Mouse (Mus musculus) c-Kit-positive CD71-positive TER-119-negative erythroid progenitor cells, embryonic 14.5 days (primary cell): ENCODE results near the gene Lrrc28.

Source experiments
- DNase-seq: peaks from one replicate; pipeline ENCODE4 v3.0.0-alpha.2; 2013; ENCODE audit warnings: low read depth

Gene Lrrc28

DNA sequence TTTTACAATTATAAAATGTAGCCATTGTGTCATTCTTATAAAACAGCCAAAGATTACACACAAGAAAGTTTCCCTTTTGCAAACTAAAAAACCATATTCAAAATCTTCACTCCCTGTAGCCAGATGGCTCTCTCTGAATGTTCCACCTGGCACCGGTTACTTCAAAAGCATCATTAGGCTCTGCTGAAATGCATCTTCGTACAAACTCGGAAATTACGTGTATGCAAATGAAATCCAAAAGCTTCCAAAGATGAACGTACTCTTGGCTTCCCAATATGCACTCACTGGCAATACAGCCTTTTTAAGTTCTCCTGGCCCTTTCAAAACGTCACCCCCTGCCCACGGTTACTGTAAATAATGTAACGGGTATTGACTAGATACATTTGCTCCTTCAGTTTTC, 777 bp downstream of the Lrrc28 start:
- DNase-seq = no peak

DNA sequence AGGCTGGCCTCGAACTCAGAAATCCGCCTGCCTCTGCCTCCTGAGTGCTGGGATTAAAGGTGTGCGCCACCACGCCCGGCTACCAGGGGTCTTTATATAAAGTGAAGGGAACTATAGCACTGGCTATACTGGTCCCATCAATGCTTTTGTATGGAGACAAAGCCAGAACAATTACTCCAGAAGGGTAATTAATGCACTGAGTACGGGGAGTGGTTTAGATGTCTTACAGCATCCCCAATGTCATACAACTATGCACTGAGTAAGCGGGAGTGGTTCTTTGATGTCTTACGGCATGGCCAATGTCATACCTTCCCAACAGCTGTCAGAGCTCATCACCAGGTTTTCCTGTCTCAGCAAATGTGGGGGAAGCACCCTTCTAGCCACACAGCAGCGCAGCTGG, 2.1 kb downstream of the Lrrc28 start:
- no peak for DNase-seq

DNA sequence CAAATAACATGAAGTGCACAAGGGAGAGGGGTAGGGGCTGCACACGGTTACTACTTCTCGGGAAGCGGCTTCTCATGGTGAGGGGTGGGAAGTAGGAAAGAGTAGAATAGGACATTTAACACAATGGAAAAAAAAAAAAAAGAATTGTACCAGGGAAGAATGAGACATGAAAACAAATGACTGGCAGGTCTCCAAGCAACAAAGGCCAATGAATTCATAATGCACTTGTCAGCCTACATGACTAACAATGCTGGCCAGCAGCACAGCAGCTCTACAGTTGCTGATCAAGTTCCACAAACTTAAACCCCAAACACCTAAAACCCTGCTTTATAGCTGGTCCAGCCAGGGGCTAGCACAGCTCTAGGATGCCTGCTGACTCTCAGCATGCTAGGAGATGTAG, 6.1 kb downstream of the Lrrc28 start:
- DNase-seq = no peak

DNA sequence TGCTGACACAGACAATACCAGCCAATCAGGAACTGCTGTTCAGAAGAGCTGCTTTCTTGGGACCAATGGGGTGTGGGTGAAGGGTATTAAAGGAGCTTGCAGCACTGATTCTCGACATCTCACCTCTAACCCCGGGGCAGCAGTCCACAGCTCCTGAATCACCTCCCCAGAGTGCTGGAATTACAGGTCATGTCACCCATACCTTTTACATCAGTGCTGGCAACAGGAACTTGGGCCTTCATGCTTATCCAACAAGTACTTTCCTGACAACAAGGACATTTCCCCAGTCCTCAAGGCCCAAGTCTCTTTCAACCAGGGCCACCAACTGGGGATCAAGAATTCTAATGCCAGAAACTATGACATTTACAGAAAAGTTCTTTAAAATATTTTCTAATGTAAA, 8.9 kb downstream of the Lrrc28 start:
- no peak for DNase-seq

DNA sequence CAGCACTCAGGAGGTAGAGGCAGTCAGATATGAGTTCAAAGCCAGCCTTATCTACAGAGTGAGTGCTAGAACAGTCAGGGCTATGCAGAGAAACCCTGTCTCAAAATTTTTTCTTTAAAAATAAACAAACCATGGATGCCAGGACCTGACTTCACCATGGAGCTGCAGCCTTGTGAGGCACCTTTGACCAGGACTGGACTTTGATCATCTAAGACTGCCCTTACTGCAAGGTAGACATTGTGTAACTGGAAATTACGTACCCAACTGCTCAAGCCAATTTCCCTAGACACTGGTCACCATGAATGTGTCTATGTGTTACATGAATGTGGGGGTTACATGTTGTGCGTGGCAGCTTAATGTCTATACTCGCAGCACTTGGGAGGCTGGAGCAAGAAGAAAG, 10.9 kb downstream of the Lrrc28 start:
- DNase-seq = no peak

DNA sequence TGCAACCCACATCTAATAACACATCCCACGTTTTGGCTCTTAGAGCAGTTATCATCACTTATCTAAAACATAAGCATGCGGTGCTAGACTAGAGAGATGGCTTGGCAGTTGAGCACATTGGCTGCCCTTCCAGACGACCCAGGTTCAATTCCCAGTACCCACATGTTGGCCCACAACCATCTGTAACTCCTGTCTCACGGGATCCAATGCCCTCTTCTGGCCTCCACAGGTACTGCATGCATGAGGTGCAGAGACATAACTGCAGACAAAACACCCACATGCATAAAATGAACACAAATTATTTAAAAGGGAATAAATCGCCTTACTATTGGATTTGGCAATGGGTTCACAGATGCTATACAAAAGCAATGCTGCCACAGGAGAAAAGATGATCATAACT, 12.7 kb downstream of the Lrrc28 start:
- no peak for DNase-seq

DNA sequence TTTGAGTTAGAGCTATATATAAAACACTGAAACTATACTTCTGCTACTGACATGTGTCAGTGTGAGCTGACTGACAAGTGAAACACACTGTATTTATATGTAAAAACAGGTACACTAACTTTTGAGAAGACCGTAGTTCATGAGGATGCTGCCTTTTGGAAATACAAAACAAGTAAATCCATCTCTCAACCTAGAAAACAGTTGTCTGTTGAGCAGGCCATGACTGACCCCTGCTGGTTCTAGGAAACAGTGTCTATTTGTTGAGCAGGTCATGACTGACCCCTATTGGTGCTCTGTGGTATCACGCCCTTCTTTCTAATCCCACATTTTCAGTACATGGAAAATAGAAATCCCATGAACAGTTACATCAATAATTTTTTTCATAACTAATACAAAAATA, 14.3 kb downstream of the Lrrc28 start:
- DNase-seq = peak; percentile 48

DNA sequence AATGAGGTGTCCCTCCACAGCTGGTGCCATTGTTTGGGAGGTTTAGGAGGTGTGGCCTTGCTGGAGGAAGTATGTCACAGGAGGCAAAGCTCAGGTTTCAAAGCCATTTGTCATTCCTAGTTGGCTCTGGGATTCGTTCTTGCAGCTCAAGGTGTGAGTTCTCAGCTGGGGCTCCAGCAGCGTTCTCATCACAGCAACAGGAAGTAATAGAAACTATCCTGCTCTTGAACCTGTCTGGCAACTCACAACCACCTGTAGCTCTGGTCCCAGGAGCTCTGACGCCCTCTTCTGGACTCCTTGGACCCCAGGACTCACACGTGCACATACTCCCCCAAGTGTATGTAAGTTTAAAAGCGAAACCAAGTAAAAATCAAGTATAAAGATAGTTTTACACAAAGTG, 15.4 kb downstream of the Lrrc28 start:
- no peak for DNase-seq

DNA sequence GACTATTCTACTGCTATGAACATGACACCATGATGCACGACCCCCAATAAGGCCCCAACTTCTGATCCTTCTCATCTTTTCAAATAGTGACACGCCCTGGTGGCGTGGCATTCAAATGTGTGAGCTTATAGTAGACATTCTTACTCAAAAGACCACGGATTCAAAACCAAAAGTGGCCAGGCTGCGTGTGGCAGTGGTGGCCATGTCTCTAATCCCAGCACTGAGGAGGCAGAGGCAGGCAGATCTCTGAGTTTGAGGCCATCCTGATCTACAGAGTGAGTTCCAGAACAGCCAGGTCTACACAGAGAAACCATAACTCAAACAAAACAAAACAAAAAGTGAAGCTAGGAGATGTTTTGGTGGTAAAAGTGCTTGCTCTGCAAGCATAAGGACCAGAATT, 18.4 kb downstream of the Lrrc28 start:
- no peak for DNase-seq

DNA sequence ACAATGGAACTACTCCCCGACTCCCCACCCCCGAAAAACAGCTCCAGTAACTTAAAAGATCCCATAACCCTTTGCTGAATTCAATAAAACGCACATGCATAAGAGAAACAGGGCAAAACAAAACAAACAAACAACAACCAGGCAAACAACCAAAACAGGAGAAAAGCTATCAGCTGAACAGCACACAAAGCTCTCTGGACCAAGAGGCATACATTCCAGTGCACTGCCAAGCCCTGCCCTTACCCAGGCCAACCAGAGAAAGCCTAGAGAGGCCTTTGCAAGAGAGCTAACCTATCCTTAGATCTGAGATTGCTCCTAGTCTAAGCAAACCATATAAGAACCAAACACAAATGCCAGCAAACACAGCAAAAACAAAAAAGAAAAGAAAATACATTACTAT, 22.9 kb downstream of the Lrrc28 start:
- DNase-seq = no peak

DNA sequence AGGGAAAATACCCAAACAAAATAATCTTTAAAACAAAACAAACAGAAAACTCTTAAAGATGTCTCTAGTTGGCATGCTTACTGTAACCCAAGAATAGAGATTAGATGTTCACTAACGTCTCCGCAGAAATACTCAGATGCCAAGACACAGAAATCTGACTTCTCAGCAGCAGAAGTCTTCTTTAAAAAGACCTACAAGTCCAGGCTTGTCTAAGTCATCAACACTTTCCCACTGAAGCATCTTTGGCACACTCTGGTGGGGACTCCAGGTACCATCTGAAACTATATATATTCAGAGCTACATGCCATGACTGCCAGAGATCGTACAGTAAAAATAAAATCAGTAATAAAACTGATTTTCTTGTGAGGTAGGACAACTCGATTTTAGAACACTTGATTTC, 25.2 kb downstream of the Lrrc28 start:
- no peak for DNase-seq

DNA sequence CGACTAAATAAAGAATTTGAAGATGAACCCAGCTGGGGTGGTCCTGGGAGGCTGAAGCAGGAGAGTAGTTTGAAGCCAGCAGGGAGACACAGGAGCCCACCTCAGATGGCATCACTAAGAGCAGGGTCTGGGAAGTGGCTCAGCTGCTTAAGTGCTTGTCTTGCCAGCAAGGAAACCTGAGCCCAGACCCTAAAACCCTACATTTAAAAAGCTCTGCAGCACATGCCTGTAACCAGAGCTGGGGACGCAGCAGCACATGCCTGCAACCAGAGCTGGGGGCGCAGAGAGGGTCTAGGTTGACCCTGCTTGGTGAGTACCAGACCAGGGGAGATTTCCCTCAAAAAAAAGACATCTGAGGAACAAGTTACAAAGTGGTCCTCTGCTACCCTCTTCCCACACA, 26.8 kb downstream of the Lrrc28 start:
- no peak for DNase-seq

DNA sequence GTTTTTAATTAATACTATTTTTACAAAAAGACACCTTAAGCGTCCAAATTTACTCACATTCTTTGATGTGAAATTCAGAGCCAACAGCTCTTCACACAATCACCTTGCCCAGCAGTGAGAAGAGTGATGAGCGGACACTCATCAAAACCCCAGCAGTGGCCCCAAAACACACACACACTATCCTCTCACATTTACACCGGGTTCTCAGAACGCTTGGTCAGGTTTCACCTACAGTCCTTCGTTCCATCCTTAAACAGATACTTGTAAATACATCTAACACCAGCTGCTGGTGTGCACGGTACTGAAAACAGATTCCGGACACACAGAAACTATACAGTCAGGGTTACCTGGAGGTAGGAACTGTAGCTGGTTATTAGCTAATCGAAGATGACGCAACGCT, 27.4 kb downstream of the Lrrc28 start:
- no peak for DNase-seq

DNA sequence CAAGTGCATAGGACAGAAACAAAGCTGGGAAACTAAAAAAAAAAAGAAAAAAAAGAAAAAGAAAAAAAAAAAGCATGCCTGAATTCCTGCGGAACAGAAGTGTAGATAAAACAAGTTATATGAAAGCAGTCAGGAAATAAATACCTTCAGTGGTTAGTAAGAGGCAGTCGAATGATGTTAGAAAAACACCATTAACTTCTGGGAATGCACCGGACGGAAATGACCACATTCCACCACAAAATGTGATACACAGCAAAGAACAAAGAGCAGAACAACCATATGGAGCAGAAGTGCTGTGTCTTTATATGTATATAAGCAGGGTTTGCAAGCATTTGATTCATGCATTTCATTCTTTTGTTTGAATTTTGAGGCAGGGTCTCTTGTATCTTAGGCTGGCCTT, 28.2 kb downstream of the Lrrc28 start:
- DNase-seq = no peak

DNA sequence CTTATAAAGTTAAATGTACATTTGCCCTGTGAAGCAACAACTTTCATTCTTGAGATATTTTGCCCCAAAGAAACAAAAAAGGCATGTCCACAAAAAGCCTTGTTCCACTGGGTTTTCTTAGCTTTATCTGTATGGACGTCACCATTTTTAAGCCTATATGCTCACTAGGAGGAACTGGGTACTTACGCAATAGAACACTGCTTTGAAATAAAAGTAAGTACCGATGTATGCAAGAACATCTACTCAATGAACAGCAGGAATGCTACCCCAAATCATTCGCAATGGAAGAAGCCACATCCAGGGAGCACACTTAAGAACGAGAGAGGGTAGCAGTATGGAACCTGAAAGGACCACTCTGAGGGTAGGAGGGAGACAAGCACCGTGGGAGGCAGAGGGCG, 30.6 kb downstream of the Lrrc28 start:
- no peak for DNase-seq

DNA sequence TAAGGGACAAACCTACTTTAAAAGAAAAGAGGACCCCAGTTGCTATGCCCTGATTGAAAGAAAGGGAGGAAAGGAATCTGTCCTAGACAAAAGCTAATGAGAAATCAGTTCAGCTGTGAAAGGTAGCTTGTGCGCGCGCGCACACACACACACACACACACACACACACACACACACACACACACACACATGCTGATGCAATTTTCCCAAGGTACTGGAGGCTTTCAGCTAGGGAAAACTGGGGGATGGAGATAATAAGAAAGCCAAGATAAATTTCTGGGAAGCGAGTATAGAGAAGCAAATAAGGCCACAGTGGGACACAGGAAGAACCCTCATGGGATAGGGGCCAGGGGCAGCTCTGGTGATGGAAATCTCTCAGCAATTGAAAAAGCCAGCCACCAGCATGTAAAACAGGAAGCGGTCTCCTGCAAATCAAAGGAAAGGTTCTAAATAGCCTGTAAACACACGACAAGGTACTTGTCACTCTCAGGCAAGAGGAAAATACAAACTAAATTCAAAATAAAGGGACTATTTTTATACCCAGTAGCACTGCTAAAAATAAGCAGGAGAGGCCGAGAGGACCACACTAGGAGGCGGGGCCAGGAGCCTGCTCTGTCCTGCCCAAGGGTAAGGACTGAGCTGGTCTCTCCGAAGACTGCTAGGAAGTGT, 31.1 kb downstream of the Lrrc28 start:
- DNase-seq = no peak

DNA sequence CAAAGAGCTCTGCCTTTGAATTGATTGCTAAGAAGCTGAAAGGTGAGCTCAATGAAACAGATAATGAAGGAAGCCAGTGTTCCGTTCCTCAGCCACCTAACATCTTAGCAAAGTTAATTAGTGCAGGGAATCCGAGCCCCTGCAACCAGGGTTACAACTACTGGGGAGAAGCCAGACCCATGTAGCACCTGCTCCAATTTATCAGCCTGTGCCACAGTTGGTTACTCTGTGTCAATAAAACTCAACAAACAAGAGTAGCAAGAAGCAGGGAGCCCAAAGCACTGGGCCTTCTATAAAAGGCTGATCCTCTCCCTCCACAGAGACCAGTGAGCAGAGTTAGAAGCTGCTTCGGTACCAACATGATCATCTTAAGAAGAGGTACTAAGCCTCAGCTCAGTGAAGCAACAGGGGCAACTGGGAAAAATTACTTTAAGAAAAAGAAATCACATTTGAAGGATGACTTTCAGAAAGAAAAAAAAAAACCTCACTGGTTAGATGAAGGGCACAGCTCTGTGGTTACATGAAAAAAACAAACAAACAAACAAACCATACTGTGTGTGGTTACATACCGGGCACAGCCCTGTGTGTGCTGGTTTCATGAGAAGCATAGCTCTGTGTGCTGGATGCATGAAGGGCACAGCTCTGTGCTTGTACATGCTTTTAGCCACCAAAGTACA, 36.6 kb downstream of the Lrrc28 start:
- no peak for DNase-seq

DNA sequence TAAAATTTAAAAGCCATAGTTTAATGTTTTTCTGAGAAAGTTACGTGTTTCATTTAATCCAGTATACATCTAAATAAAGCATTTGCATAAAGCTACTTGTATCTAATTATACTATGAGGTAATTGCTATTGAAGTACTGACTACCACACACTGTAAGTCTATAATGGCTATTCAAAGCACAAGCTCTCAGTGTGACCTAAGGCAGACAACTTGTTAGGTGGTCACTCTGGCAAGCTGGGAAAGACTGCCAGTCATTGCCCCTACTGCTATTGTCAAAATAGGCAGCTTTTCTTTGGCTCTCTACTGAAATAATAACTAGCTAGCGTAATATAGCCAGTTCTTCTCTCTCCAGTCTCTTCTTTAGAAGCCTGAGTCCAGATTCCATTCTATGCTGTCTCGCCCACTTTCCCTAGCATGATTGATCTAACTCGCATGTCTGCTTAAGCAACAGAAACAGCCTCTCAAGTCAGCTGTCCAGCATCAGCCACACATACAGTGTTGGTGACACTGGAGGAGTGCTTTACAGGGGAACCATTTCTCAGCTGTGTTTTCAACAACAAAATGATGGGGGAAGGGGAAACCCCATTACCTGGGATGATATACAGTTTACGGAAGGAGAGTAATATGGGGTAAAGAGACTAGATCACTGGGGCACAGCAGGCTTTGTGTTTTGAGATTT, 37.3 kb downstream of the Lrrc28 start:
- DNase-seq = no peak

DNA sequence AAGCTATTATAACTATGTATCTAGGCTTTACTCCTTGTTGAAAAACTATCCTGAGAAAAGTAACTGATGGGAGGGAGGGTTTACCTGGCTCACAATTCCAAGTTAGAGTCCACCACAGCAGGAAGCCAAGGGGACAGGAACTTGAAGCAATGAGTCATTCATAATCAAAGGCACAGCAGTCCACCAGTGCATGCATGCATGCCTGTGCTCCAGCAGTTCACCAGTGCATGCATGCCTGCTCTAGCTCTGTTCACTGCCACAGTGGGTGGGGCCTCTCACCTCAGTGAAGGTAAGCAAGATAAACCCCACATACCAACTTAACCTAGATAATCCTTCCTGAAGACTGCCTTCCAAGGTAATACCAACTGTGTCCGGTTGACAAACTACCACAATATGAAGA, 38.8 kb downstream of the Lrrc28 start:
- DNase-seq = no peak

DNA sequence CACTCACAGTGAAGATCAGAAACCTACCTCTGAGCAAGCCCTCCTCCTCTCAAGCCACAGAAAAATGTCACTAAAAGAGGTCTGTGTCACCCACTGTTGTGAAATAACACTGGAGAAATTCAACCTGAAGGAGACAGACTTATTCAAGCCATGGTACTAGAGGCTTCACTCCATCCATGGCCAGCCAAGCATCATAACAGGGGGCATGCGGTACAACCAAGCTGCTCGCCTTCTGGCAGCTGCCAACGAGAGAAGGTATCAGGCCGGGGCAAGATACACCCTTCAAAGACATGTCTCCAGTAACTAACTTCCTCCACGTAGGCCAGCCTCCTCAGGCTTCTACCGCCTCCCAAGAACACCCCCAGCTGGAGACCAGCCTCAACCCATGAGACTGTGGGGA, 40.0 kb downstream of the Lrrc28 start:
- no peak for DNase-seq

DNA sequence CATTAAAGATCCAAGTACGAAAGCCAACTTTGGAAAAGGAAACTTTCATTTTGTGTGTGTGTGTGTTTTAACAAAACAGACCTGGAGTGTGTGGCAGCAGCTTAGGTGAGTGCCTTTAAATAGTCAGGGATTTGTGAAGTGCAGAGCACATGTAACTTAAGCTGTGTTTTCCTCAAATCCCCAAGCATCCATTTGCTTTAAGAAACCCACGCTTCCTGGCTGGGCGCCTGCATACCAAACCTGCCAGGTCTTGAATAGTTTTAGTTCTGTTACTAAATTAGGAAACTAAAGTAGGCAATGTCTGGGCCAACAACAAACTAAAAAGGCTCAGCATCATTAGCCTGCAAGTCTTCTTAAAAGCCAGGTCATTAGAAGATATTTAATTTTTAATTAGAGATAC, 47.0 kb downstream of the Lrrc28 start:
- DNase-seq = no peak

DNA sequence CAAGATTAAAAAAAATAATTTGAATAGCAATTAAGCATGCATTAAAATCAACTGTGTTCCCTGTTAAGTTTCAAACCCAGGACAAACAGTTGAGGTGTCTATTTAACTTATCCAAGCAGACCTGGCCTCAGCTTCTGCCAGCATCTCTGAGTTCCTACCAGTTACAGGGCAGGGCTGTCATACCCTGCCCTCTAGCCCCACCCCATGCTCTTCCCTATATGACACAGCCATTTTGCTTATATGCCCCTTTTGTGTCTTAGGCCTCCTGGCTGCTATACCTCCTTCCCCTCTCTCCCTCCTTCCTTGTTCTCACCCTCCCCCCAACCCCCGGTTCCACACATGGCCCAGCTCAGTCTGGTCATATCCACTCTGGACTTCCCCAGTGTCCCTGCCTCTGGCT, 48.1 kb downstream of the Lrrc28 start:
- DNase-seq = no peak

DNA sequence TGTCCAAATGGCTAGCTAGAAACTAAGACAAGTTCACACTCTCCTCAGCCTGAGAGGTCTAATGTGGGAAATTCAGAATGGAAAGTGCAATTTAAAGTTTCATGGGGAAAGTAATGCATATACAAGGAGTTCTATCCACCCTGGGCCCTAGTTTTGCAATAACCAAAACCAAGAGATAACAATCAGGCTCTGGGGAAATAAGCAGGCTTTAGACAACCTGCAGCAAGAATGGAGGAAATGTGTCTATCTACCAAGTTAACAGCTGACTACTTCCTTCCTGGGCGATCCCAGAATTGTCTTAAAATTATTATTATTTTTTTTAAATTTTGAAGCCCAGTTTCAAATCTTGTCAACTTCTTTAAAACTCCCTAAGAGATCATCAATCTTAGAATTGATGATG, 48.7 kb downstream of the Lrrc28 start:
- DNase-seq = no peak

DNA sequence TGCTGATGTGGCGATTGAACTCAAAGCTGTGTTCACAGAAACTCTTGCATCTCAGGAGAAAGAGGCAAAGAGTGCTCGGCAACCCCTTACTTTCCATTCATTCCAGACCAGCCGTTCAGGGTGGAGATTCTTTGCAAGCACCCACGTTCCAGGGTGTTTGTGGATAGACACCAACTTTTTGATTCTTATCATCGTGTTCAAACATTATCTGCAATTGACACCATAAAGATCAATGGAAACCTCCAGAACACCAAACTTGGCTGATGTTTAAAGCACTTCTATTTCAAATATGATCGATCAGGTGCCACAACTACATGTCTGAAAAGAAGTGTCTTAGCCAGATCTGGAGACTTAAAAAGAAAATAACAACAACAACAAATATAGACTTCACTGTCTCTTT, 51.2 kb downstream of the Lrrc28 start:
- no peak for DNase-seq
